30 mouse cellular contexts compared by ENCODE assay signal in the genomic region with DNA sequence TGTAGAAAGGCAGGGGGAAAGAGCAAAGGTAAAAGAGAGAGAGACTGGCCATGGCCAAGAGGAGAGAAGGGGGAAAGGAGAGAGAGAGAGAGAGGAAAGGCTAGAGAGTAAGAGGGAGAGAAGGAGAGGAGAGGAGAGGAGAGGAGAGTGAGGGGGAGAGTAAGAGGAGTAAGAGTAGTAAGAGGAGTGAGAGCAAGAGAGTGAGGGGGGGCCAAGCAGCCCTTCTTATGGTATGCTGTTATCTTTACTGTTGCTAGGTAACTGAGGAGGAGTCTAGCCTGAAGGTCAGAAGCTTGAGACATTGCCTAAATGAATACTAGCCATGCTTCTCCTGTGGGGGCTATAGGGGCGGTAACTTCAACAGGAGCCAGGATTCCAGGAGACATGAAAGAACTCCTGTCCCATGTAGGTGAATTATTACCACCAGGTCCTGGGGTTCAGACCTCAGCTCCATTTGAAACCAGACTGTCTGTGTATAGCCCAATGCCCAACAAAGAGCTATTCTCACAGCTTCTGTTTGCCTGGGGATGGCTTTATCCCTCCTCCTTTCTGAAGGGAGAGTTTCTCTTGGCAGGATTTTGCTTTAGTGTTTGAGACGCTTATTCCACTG.
DNase-seq lines count a peak whose midpoint lies in the region; ATAC-seq lines count a peak whose summit lies in the region.
"Had no signal": no experiment of that assay in that cellular context is flagged by ENCODE, and none has a peak within 500 bp of the region (broad histone marks: within the 10 kb centered on the region; RNA-seq: fewer than 3 reads in every experiment).

No protein-coding gene starts in this region.

- no peak overlapping the region for H3K4me3 ChIP-seq in kidney, embryonic 15.5 days (replicated peaks)
- H3K4me3 ChIP-seq in neural tube, embryonic 12.5 days, result no peak overlapping the region
- H3K4me3 ChIP-seq in forebrain, embryonic 10.5 days, result no peak overlapping the region
- no peak overlapping the region for H3K4me3 ChIP-seq in midbrain, embryonic 13.5 days (replicated peaks)
- H3K4me3 ChIP-seq: erythroblast, embryonic 14.5 days; forebrain, embryonic 12.5 days; hindbrain, embryonic 15.5 days; liver, embryonic 12.5 days; megakaryocyte, embryonic 14.5 days had no signal

- no peak overlapping the region for H3K4me2 ChIP-seq in kidney, embryonic 15.5 days
- no peak overlapping the region for H3K4me2 ChIP-seq in neural tube, embryonic 12.5 days (replicated peaks)
- no peak overlapping the region for H3K4me2 ChIP-seq in midbrain, embryonic 13.5 days (replicated peaks)
- H3K4me2 ChIP-seq: forebrain, embryonic 12.5 days; hindbrain, embryonic 15.5 days; liver, embryonic 12.5 days had no signal

- no peak overlapping the region for H3K27ac ChIP-seq in kidney, embryonic 15.5 days
- H3K27ac ChIP-seq in neural tube, embryonic 12.5 days, result no peak overlapping the region
- no peak overlapping the region for H3K27ac ChIP-seq in forebrain, embryonic 10.5 days
- no peak overlapping the region for H3K27ac ChIP-seq in midbrain, embryonic 13.5 days
- H3K27ac ChIP-seq: forebrain, embryonic 12.5 days; hindbrain, embryonic 15.5 days; liver, embryonic 12.5 days had no signal

- no peaks in the 10 kb centered on the region for H3K9me3 ChIP-seq in kidney, embryonic 15.5 days (replicated peaks)
- H3K9me3 ChIP-seq in neural tube, embryonic 12.5 days, result no peaks in the 10 kb centered on the region
- no peaks in the 10 kb centered on the region for H3K9me3 ChIP-seq in forebrain, embryonic 10.5 days
- H3K9me3 ChIP-seq in midbrain, embryonic 13.5 days, result no peaks in the 10 kb centered on the region
- H3K9me3 ChIP-seq: forebrain, embryonic 12.5 days; hindbrain, embryonic 15.5 days; liver, embryonic 12.5 days had no signal

- H3K9ac ChIP-seq in kidney, embryonic 15.5 days, result no peak overlapping the region
- no peak overlapping the region for H3K9ac ChIP-seq in neural tube, embryonic 12.5 days
- no peak overlapping the region for H3K9ac ChIP-seq in midbrain, embryonic 13.5 days (replicated peaks)
- H3K9ac ChIP-seq: forebrain, embryonic 12.5 days; forebrain, postnatal 0 days; hindbrain, embryonic 15.5 days; liver, embryonic 12.5 days; liver, postnatal 0 days had no signal

- no peaks in the 10 kb centered on the region for H3K4me1 ChIP-seq in kidney, embryonic 15.5 days
- no peaks in the 10 kb centered on the region for H3K4me1 ChIP-seq in neural tube, embryonic 12.5 days
- H3K4me1 ChIP-seq in forebrain, embryonic 10.5 days, result no peaks in the 10 kb centered on the region
- H3K4me1 ChIP-seq in midbrain, embryonic 13.5 days (replicated peaks), result no peaks in the 10 kb centered on the region
- H3K4me1 ChIP-seq: forebrain, embryonic 12.5 days; hindbrain, embryonic 15.5 days; liver, embryonic 12.5 days; megakaryocyte, embryonic 14.5 days had no signal

- no peaks in the 10 kb centered on the region for H3K27me3 ChIP-seq in kidney, embryonic 15.5 days
- no peaks in the 10 kb centered on the region for H3K27me3 ChIP-seq in neural tube, embryonic 12.5 days (replicated peaks)
- no peaks in the 10 kb centered on the region for H3K27me3 ChIP-seq in forebrain, embryonic 10.5 days (ENCODE audit: poor library complexity, severe bottlenecking)
- H3K27me3 ChIP-seq in midbrain, embryonic 13.5 days, result no peaks in the 10 kb centered on the region
- H3K27me3 ChIP-seq: CH12.LX; forebrain, embryonic 12.5 days; hindbrain, embryonic 15.5 days; liver, embryonic 12.5 days; megakaryocyte, embryonic 14.5 days had no signal

- peak; percentile 71 for ATAC-seq in kidney, embryonic 15.5 days (replicated peaks; ENCODE audit: low FRiP score)
- peak; percentile 89 for ATAC-seq in neural tube, embryonic 12.5 days (ENCODE audit: low FRiP score, low read depth)
- ATAC-seq in midbrain, embryonic 13.5 days, result no peak
- ATAC-seq: activated CD4-positive, CD25-positive, alpha-beta regulatory T cell, adult 4 months; forebrain, postnatal 0 days; inflammation-experienced regulatory T-cells, adult 6 months; liver, embryonic 12.5 days; liver, postnatal 0 days had no signal

- WGBS in kidney, embryonic 15.5 days, result 42% methylated on average over 2 of the region's 2 CpGs
- WGBS in neural tube, embryonic 12.5 days, result 27% methylated on average over 2 of the region's 2 CpGs
- WGBS in forebrain, embryonic 10.5 days, result 86% methylated on average over 2 of the region's 2 CpGs
- 76% methylated on average over 2 of the region's 2 CpGs for WGBS in midbrain, embryonic 13.5 days

- DNase-seq in adrenal gland, adult 2 months, result peak; percentile 13
- DNase-seq in adrenal gland, adult 8-10 months, result no peak
- DNase-seq in kidney, adult 9 months, result no peak
- peak; percentile 16 for DNase-seq in embryo, embryonic 11 days
- DNase-seq in forebrain, embryonic 10.5 days (ENCODE audit: extremely low spot score, low spot score), result no peak
- DNase-seq: adrenal gland, postnatal 10 days; cerebellum, adult 8-10 months; cerebellum, postnatal 25 days; forebrain, postnatal 0 days; heart, postnatal 14 days; kidney, adult 11 months; kidney, postnatal 36 days; left cerebral cortex, postnatal 4 days; liver, postnatal 0 days; lung, postnatal 36 days; midbrain, embryonic 14.5 days; retina, postnatal 1 day; spleen, adult 18-20 months; thymus, adult 2 months had no signal

- no peaks in the 10 kb centered on the region for H3K36me3 ChIP-seq in kidney, embryonic 15.5 days
- H3K36me3 ChIP-seq in neural tube, embryonic 12.5 days, result no peaks in the 10 kb centered on the region
- H3K36me3 ChIP-seq in forebrain, embryonic 10.5 days (replicated peaks), result no peaks in the 10 kb centered on the region
- no peaks in the 10 kb centered on the region for H3K36me3 ChIP-seq in midbrain, embryonic 13.5 days
- H3K36me3 ChIP-seq: forebrain, embryonic 12.5 days; hindbrain, embryonic 15.5 days; liver, embryonic 12.5 days had no signal

Comparison
In these comparisons a context has a peak if more than half of its experiments do, and no peak if none do; other contexts are left out.
1. DNase-seq: peak in adrenal gland, adult 2 months (single experiment) and embryo, embryonic 11 days (single experiment); none in adrenal gland, adult 8-10 months (single experiment), kidney, adult 9 months (single experiment) and forebrain, embryonic 10.5 days (single experiment).